Mouse (Mus musculus): ENCODE results near the gene Nrxn2.

Gene Nrxn2

DNA sequence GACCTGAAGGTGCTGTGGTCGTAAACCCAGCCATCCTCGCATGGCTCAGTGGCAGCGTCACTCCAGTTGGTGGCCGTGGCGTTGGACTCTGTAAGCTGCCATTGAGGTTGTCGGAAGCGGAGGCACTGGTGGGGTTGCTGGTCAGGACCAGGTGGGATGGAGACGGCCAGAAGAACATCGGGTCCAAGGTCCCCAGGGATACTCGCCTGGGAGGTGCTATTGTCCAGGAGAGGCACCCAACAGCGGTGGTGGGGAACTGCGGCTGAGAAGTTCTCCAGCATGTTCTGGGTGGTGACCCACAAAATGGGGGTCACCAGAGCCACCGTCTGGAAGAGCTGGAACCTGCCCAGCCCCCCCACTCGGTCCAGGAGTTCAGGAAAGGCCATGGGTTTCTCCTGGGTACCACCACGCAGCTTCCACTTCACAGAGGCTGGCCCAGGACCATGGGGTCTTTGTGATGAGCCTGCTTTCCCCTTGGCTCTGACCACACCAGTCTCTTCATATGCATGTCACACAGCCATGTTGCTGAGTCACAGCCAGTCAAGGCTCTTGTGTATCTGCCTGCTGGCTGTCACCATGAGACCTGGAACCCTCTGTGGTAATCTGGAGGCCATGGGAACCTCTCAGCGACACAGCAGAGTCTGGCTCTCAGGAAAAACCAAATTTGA is 124.0 kb downstream of the Nrxn2 start, which contains the start of gene Slc22a12:
Gene Slc22a12, minus strand, starts transcription at position 666 of the 668 bp plus-strand sequence.
- ATAC-seq (ENCODE audit: low TSS enrichment), result no peak

DNA sequence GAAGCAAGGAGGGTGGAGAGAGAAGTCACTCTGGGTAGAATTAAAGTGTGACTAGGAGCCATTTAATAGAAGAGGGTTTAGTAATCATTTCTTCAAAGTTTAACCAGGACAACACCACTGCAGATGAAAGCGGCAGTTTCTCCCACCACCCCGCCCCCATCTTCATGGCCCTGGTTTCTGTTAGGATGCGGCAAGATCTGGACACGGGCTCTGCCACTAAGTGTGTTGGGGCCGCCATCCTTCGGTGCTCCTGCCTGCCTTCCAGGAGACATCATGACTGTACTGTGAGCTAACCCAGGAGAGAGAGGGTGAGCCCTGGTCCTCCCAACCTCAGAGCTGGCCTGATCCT is 124.5 kb downstream of the Nrxn2 start:
- ATAC-seq (ENCODE audit: low TSS enrichment), result no peak

DNA sequence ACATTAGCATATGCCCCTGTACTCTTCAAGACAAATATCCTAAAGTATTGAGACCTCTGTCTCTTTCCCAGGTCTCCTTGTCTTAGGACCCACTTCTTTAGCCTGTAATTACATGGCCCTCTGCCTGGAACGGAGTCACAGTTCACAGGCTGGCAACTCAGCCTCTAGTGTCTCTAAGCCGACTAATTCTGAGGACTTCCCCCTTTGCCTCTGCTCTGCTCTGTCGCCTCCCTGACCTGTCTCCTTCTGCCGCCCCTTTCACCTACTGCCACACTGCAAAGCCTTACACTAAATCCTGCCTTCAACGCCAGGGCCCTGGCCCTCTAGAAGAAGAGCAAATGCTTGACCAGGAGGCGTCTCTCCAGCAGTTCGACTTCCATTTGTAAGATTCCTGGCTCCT is 125.0 kb downstream of the Nrxn2 start:
- no peak for ATAC-seq (ENCODE audit: low TSS enrichment)

DNA sequence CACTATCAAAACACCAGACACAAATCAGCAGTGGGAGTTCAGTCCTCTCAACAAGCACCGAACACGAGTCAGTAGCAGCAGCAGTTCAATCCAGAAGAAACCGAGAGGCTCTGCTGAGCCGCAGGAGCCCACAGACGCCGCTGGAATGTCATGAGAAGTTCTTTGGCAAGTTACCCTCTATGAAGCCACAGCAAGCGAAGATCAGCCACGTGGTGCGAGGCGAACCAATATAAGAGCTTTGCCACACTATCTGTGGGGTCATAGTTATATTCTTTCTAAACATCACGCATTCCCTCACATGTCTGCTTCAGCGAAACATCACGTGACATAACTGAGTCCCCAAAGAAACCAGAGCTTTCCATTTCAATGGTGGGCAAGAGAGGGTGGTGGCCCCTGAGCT is 126.2 kb downstream of the Nrxn2 start:
- ATAC-seq (ENCODE audit: low TSS enrichment), result no peak

DNA sequence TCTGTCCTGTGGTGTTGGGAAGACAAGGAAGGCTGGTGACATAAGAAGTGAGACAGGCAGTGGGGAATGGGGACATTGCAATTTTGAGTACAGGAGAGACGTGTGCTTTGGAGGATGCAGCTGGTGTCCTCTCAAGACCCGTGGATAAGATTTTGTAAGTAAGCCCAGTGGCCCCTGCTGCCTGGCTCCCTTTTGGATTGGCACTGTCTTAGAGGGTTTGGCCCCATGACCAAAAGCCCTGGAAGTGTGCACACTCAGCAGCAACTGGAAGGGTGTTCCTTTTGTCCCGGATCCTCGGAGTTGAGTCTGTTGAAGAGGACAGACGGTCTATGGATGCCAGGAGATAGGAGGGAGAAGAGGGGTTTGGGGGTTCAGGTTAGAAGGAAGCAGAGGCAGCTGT is 127.0 kb downstream of the Nrxn2 start:
- ATAC-seq (ENCODE audit: low TSS enrichment), result no peak

DNA sequence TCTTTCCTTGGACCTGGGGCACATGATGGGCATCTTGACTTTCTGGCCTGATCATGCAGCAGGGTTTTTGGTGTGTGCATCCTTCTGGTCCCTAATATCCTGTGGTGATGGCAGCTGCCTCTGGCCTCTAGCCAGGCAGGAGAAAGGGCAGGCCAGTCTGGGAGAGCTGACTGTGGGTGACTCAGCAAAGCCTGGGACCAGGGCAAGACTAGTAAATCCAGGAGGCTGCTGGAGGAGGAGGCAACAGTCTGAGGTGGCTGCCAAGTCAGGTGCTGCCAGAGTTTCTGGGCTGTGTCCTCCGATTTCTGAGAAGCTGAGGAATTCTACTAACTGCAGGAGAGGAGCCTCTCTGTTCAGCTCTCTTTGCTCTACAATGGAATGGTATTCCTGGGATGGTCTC is 127.6 kb downstream of the Nrxn2 start:
- ATAC-seq (ENCODE audit: low TSS enrichment), result no peak

DNA sequence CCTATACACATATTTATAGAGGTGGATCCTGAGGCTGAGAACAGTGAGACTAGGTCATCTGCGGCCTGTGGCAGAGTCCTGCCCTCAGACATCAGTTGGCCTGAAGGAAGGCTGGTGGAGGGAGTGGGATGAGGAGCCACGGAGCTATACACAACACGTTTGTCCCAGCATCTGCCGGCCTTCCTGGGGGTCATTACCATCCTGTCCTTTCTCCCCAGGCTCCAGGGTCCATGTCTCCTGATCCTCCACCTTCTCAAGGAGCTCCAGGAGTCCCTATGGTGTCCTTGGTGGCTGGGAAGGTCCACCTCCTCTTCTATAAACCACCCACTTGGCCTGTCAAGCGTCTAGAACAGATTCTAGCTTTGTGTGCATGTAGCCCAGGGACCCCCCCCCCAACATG is 129.3 kb downstream of the Nrxn2 start:
- no peak for ATAC-seq (ENCODE audit: low TSS enrichment)

DNA sequence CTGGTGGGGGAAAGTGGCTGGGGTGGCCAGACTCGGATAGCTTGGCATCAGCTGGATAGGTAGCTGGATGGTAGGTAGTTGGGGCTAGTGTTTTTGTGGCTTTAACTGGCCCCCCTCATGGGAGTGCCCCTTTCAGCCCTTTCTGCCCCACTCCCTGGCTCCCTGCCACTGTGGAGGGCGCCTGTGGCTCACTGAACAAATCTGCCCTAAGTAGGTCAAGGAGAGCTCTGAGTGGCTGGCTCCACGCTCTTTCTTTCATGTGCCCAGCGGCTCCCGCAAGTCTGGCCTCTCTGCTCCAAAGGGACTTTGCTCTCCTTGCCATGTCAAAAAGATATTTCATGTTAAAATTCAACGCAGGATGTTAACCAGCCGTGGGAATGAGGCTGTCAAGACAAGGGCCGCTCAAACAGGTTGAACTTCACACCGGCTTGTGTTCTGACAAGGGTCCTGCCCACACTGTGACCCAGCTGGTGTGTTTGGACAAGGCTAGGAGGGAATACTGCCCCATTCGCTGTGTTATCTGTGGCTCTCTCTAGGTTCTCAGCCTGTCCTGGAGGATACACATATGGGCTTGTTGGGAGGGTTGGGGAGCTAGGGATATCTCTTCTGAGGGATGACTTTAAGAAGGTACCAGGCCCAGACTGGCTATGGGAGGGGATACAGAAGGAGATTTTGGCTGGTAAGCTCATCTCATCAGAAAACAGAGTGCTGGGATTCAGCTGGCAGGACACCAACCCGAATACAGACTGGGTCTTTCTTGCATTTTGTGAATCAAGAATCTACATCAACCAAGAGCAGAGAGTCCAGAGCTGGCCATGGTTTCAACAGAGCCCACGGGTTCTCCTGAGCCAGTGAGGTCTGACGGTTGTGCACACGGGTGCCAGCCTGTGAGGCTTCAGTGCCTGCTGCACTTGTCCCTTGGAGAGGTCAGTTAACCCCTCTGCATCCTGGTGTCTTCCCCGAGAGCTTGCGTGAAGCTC is 130.2 kb downstream of the Nrxn2 start:
- ATAC-seq (ENCODE audit: low TSS enrichment), result peak; percentile 33; the same call in 1 of the 2 replicates

DNA sequence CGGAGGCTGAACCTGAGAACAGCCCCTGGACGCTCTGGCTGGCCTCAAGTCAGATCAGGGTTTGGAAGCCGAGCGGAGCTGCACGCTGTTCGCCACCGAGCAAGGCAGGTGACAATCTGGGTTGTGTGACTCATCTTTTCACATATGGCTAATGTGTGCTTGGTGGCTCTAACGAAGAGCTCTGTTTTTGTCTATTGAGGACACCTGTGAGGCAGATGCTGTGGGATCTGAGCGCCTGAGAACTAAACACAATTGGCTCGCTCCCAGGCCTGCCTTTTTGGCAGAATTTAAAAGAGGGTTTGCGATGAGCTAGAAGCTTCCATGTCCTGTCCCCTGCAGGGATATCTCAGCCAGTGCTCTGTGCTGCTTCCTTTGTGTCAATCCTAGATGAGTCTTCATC is 131.0 kb downstream of the Nrxn2 start:
- ATAC-seq (ENCODE audit: low TSS enrichment), result peak; percentile 75

DNA sequence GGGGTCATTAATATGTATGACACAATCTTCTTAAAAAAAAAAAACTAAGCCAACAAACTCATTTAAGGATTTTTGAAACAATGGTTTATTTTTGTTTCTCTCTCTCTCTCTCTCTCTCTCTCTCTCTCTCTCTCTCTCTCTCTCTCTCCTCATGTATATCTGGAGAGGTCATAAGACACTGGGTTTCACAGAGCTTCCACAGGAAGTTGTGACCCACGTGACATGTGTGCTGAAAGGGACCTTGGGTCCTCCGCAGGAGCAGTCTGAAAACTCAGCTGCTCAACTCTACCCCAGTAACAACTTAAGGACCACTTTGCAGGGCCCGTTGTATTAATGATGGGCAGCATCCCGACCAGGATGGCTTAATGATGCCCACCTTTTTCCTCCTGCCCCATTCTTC is 132.7 kb downstream of the Nrxn2 start:
- ATAC-seq (ENCODE audit: low TSS enrichment), result no peak

DNA sequence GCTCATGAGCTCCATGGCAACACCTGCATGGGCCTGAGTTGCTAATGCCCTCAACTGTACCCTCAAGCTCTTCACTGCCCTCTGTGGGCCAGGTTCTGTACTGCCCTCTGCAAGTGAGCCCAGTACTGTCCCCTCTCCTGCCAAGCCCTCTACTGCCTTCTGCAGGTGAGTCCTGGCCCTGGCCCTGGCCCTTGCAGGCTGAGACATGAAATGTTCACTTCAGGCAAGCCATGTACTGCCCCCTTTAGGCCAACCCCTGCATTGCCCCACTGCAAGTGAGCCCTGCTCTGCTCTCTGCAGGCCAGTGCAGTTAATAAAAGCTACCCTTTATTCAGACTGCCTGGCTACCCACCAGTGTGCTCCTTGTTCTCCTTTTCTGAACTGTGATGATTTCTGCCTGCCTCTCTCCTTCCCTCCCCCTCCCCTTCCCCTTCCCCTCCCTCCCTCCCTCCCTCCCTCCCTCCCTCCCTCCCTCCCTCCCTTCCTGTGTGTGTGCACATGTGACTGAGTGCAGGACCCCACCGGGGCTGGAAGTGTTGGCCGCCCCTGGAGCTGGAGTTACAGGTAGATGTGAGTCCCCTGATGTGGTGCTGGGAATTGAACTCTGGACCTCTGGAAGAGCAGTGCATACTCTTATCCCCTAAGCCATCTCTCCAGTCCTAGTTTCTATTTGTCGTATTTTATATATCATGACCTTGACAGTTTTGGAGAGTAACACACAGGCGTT is 133.9 kb downstream of the Nrxn2 start:
- ATAC-seq (ENCODE audit: low TSS enrichment), result peak; percentile 40

DNA sequence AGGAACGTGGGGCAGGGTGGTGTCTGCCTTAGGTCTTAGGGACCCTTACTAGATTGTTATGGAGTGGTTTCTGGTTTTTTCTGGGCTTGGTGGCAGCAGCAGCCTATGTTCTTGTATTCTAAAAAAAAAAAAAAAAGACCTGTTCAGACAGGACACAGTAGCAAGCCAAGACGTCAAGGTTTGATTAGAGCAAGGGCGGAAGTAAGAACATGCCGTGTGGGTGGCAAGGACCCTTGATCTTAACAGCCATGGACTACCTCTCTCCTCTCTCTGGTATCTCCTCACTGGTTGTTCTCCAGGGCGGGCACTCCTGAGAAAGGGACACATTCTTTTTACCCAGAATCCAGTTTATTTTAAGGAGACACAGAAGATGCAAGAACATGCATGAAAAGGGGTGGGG is 134.6 kb downstream of the Nrxn2 start:
- no peak for ATAC-seq (ENCODE audit: low TSS enrichment)

DNA sequence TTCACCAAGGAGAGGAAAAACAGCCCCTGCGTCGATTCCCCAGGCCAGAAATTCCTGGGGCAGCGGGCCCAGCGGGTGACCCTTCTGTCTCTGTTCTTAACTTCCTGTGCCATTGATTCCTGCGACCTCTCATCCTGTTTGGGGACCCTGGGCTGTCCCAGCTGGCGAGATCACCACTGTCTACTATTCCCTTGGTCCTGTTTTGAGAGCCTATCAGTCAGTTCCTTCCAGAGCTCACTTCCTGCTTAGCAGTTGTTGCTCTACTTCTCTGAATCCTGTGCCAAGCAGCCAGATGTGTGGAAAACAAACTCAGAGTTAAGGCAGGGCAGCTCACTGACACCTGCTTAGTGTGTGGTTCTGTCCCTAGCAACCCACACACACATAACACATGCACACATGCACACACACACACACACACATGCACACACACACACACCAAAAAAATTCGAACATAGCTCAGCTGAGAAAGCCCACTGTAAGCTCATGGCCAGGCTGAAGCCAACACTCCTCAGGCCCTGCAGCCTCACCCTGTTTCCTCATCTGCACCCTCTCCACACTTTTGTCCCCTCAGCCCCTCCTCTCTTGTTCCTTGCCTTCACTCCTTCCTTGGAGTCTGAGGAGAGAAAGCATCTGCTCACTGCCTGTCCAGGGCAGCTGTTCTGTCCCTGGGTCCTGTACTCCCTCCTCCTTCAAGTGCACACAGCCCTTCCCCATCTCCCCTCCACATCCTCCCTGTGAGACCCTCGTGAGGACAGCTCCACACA is 135.5 kb downstream of the Nrxn2 start:
- no peak for ATAC-seq (ENCODE audit: low TSS enrichment)

DNA sequence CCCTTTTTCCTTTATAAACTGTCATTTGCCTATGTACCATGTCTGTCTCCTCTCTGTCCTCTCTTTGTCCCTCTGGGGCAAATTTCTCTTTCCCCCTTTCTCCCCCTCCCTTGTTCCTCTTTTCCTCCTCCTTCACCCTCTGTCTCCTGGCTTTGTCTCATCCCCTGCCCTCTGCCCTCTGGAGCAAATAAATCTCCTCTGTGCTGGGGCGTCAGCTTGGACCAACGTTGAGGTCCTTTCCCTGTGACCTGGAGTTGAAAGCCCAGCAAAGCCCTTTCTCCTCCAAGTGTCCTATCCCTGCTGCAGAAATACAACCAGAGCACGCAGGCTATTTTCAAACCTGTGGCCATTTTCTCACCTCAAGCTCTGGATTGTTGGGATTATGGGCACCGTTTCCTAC is 141.0 kb downstream of the Nrxn2 start:
- ATAC-seq (ENCODE audit: low TSS enrichment), result no peak

DNA sequence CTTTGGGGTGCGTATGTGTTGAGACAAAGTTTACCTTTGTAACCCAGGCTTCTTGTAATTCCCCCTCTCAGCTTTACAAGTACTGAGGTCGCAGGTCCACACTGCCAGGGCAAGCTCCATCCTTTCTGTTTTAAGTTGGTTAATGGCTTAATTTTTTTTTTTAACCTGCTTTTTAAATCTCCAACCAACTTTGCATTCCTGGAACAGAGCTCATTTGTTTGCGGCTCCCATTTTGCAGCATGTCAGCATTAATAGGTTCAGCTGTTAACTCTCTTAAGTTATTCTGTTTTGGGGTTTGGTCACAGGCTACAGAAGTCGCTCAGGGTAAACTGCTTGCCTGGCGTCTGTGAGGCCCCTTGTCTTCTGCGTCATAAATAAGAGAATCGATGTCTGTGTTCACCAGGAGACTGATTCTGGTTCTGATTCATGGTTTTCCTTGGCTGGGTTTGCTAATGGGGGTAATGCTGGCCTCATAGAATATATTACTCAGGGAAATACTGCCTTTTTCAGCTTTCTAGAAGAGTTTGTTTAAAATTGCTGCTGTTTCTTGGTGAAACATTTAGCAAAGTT is 141.8 kb downstream of the Nrxn2 start:
- ATAC-seq (ENCODE audit: low TSS enrichment), result no peak

DNA sequence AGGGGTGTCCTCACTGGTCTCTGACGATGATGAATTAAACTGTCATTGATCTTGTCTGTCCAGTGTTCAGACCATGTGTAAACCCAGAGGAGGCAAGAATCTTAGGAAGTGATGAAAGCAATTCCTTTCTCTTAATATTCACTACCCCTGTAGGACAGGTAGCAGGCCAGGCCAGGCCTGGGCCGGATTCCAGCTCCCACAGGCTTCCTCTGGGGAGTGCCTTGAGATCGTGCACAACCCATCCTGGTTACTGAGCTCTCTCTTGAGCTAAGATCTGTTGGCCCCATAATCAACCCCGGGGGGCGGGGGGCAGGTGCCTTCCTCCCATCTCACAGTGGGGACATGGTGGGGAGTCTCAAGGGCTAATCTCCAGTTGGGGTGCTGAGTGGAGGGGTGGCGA is 146.6 kb downstream of the Nrxn2 start:
- ATAC-seq (ENCODE audit: low TSS enrichment), result no peak

DNA sequence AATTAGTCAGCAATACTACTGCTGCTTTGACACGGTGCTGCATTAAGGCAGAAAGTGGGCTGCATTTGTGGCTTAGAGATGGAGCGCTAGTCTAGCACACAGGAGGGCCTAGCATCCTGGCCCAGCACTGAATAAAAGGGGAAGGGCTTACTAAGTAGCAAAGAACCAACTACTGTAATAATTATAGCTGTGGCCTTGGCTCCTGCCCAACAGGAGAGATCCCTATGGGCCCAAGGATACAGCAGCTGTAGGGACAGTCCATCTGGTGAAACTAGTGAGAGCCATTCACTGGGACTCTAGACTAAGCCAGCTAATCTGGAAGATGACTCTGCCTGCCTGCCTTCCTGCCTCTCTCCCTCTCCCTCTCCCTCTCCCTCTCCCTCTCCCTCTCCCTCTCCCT is 147.9 kb downstream of the Nrxn2 start:
- no peak for ATAC-seq (ENCODE audit: low TSS enrichment)

DNA sequence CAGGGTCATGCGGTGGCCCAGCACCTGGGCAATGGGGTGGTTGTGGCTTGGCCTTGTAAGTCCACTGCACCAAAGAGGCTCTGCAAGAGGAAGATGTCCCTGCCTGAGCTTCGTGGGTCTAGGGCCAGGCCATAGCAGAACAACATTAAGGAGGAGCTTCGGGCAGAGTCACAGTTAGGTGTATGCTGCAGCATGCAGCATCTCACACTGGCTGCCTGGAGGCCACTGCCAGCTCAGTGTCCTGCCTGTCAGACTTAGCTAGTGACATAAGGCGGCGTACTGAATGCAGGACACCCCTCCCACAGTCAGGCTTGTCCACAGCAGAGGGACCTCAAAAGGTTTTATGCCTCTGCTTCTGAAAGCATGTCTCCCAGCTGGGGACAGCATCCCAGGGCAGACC is 150.5 kb downstream of the Nrxn2 start:
- ATAC-seq (ENCODE audit: low TSS enrichment), result no peak

DNA sequence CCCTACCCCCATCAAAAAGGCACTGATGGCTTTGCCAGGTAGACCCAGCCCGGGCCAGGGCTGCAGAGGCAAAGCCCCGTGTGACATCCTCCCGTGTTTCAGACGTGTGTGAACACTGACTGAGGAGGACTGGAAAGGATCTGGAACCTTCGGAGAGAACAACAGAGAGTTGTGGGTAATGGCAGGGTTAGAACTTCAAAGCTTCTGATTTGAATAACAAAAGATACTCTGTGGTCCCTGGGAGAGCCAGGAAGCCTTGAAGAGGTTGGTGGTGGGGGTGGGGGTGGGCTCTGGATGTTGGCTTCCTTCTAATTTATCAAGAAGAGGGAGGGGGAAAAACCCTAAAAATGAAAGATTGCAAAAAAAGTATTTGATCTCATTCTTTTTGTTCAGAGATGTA is 151.0 kb downstream of the Nrxn2 start:
- ATAC-seq (ENCODE audit: low TSS enrichment), result no peak

DNA sequence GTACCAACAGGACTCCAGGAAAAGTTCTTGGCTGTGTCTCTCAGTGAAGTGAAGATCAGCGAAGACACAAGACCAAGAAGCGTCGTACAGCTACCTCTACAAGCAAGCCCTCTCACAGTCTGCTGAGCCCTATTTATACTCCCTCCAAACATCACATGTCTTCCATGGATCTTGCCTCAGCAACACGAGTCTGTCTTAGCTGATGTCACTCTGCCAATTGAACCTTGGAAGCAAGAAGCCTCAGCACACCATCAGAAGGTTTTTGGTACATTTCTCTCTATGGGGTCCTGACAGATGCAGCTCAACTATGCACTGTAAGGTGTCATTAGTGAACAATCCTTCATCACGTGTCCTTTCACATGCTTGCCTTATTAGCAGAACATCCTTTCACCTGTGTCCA is 152.9 kb downstream of the Nrxn2 start:
- no peak for ATAC-seq (ENCODE audit: low TSS enrichment)

DNA sequence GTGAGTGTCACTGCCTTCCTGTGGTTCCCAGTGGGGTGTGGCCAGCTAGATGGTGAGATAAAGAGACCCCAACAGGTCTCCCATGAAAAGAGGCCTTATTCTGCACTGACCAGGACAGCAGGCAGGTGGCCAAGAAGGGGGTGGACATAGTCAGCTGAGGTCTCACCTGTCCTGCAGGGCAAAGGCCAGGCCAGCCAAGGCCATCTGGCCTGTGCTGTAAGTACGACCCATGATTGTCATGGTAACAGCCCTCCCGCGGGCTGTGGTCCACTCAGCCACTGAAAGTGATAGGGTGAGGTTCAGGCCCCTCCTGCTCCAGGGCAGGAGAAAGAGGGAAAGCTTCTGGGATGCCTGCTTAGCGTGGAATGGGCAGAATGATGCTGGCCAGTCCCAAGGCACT is 153.5 kb downstream of the Nrxn2 start:
- ATAC-seq (ENCODE audit: low TSS enrichment), result no peak
